Mouse (Mus musculus): Measurements from ENCODE around the gene Fam78a. TPM values are rescaled to one million over a fixed set of nuclear protein-coding genes. Genes with fewer than 3 reads are reported as not detected.
A peak's percentile ranks its signal among the peaks of the same experiment; 100 is the strongest.

Fam78a gene
- polyA plus RNA-seq, 1 experiment from 2014 or later = 0.92 TPM

DNA sequence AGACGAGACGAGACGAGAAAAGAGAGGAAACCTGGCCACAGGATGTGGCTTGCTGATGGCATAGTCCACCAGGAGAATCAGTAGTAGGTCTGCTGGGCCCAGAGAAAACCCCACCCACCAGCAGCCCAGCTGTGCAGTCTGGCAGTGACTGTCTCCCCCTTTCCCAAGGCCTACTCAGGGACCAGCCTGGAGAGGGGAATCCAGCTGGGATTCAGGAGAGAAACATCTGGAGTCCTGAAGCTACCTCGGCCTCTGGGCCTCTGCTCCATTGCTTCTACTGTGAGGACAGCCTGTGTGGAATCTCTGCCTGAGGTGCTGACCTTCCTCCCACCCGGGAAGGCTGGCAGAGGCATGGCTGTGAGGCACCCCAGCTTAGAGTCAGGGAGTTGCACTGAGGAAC lies 36.5 kb upstream of the Fam78a start:
- Histone ChIP-seq H3K27me3 (replicated peaks) (no peaks in the 10 kb centered on the region), H3K9ac (replicated peaks) (no peak overlapping the region), H3K36me3 (no peaks in the 10 kb centered on the region), H3K4me3 (replicated peaks) (no peak overlapping the region), H3K4me2 (no peak overlapping the region), H3K9me3 (replicated peaks) (no peaks in the 10 kb centered on the region), H3K4me1 (no peaks in the 10 kb centered on the region), H3K27ac (replicated peaks) (no peak overlapping the region)
- WGBS = 77% methylated on average over 5 of the region's 5 CpGs
- no peak for ATAC-seq (ENCODE audit: low FRiP score)

DNA sequence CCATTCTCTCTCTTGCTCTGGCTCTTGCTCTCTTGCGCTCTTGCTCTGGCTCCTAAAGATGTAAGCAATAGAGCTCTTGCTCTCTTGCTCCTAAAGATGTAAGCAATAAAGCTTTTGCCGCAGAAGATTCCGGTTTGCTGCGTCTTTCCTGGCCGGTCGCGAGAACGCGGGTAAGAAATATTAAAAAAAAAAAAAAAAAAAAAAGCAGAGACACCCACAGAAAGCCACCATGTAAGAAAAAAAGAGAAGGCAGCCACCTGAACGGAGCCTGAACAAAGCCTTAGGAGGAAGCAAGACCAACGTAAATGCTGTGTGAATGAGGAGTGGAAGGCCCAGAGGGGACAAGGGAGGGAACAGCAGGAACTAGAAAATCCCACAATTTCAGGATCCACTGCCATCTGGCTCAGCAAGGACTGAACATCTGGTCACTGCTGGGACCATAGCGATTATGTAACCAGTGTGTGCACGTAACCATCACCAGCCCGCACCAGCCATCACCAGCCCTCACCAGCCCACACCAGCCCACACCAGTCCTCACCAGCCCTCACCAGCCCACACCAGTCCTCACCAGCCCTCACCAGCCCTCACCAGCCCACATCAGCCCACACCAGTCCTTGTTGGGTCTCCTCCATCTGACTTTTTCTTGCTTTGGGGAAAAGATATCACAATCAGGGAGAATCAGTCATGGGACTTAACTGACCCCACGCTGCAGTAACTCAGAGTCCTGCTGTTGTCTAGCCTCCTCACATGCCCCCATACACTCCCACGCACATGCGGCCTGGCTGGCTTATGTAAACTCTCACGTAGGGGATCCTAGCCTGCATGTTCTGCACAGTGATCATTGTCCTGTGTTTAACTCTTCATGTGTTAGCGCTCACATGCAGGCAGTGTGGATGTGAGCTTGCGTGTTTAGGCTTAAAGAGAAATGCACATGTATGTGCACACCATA lies 35.4 kb upstream of the Fam78a start:
- Histone ChIP-seq H3K9ac (replicated peaks) (no peak overlapping the region), H3K4me1 (no peaks in the 10 kb centered on the region), H3K36me3 (no peaks in the 10 kb centered on the region), H3K9me3 (replicated peaks) (no peaks in the 10 kb centered on the region), H3K27ac (replicated peaks) (no peak overlapping the region), H3K4me2 (no peak overlapping the region), H3K27me3 (replicated peaks) (no peaks in the 10 kb centered on the region), H3K4me3 (replicated peaks) (no peak overlapping the region)
- ATAC-seq (ENCODE audit: low FRiP score) = no peak
- WGBS = 85% methylated on average over 20 of the region's 20 CpGs

DNA sequence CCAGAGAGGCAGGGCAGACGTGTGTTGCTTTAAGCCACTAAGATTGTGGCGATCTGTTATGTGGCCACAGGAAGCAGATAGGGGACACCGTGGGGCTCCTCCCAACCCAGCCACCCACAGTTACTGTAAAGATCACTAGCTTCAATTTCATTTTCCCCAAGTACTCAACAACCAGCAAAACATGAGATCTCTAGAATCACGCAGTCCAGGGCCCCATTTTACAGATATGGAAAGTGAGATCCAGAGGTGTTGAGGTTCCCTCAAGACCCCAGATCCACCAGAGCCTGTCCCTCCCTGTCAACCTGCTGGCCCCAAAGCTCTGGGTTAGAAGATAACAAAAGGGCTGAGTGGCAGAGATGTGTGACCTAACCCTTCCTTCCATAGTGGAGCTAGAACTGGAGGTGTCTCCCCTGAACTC lies 31.2 kb upstream of the Fam78a start:
- no peak overlapping the region for H3K9ac ChIP-seq (replicated peaks)
- H3K9me3 ChIP-seq (replicated peaks) = no peaks in the 10 kb centered on the region
- H3K27ac ChIP-seq (replicated peaks) = no peak overlapping the region
- no peaks in the 10 kb centered on the region for H3K27me3 ChIP-seq (replicated peaks)
- H3K4me1 ChIP-seq = no peaks in the 10 kb centered on the region
- no peak for ATAC-seq (ENCODE audit: low FRiP score)
- peaks cover 7% of the 10 kb centered on the region for H3K36me3 ChIP-seq
- no peak overlapping the region for H3K4me3 ChIP-seq (replicated peaks)
- no peak overlapping the region for H3K4me2 ChIP-seq
- 92% methylated on average over 4 of the region's 4 CpGs for WGBS

DNA sequence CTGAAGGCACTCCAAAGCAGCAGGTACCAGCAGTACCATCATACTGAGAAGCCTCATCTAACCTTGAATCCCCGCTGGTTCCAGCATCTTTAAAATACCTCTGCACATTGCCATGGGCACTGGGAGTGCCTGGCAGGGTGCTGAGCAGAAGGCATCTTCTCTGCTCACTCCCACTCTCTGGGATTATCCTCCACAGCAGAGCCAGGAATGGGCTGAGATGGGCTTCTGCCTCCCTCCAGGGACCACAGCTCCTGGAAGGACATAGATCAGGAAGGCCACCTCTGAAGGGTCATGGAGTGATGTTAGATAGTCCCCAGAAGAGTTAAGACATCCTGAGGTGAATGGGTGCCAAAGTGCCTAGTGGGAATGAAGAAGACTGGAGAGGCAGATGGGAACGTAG lies 27.9 kb upstream of the Fam78a start:
- Histone ChIP-seq H3K9me3 (replicated peaks) (no peaks in the 10 kb centered on the region), H3K27me3 (replicated peaks) (no peaks in the 10 kb centered on the region), H3K4me3 (replicated peaks) (no peak overlapping the region), H3K36me3 (peaks cover 31% of the 10 kb centered on the region), H3K4me2 (no peak overlapping the region), H3K4me1 (no peaks in the 10 kb centered on the region), H3K9ac (replicated peaks) (no peak overlapping the region), H3K27ac (replicated peaks) (no peak overlapping the region)
- 75% methylated on average over 2 of the region's 2 CpGs for WGBS
- no peak for ATAC-seq (ENCODE audit: low FRiP score)

DNA sequence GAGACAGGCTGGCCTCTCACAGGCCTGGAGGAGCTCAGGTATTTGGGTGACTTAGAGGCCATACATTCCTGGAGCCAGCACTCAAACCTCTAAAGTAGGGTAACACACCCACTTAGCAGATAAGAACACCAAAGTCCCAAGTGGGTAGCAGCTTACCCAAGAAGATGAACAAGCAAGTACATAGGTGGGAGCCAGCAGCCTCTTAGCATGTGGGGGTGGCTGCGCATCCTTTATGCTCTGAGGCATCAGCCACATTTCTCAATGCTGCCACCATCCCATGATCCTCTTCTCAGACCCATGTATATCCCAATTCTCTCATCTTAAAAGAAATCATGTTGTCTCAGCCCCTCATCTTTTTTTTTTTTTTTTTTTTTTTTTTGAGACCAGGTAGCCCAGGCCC lies 26.6 kb upstream of the Fam78a start:
- Histone ChIP-seq H3K4me2 (no peak overlapping the region), H3K9me3 (replicated peaks) (no peaks in the 10 kb centered on the region), H3K4me1 (no peaks in the 10 kb centered on the region), H3K36me3 (peaks cover 31% of the 10 kb centered on the region), H3K9ac (replicated peaks) (no peak overlapping the region), H3K27me3 (replicated peaks) (no peaks in the 10 kb centered on the region), H3K4me3 (replicated peaks) (no peak overlapping the region), H3K27ac (replicated peaks) (no peak overlapping the region)
- ATAC-seq (ENCODE audit: low FRiP score) = no peak
- 94% methylated on average over 1 of the region's 1 CpGs for WGBS

DNA sequence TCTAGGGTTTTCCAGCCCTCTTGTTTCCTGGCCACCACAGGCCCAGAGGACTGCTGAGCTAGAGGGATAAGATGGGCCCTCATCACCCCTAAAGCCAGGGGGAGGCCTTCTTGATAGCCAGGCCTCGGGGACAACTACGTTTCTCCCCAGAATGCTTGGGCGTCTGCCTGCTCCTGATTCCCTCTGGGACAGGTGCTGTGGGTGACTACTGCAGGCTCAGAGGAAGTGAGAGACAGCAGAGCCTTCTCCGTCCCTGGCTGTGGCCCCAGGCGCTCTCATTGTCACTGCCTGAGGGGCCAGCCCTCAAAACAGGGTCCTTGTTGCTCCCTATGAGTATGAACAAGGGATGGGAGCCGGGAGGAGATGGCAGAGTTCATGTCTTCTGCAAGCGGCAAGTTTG lies 21.3 kb upstream of the Fam78a start:
- no peak for ATAC-seq (ENCODE audit: low FRiP score)
- no peak overlapping the region for H3K4me2 ChIP-seq
- no peak overlapping the region for H3K4me3 ChIP-seq (replicated peaks)
- H3K27me3 ChIP-seq (replicated peaks) = no peaks in the 10 kb centered on the region
- peaks cover 24% of the 10 kb centered on the region for H3K36me3 ChIP-seq
- no peak overlapping the region for H3K9ac ChIP-seq (replicated peaks)
- peak overlapping the region; percentile 52; the same call in 1 of the 2 replicates for H3K27ac ChIP-seq (replicated peaks)
- peaks cover 14% of the 10 kb centered on the region for H3K4me1 ChIP-seq
- 90% methylated on average over 7 of the region's 7 CpGs for WGBS
- no peaks in the 10 kb centered on the region for H3K9me3 ChIP-seq (replicated peaks)

DNA sequence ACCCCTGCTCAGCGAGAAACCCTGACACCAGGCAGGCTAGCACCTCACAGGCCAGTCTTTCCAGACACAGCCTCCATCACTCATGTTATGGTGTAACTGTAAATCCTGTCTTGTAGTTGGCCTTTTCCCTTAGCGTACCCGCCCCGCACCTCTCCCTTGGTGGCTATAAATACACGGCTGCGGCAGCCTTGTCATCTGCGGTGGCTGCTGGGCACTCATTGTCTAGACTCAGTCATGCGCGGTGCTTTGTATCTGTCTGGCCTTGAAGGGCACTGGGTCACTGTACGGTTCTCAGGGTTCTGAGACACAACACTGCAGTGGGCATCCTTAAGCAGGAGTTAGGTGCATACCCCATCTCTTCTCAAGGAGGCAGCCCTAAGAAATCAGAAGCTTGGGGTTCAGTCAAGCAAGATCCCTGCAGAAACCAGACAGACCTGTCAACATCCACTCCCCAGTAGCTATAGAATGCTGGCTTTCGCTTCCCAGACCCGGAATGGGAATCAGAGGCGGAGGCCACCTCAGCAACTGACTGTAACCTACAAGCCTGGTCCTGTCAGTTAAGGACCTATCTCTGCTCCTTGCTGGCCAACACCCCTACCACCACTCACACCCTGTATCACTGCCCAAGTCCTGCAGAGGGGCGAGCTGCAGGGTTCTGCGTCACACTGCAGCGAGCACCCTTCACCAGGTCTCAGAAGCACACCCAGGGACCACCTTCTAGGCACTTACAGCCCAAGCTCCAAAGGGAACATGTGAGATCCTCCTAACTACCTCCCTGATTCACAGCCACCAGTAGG lies 20.7 kb upstream of the Fam78a start:
- WGBS = 43% methylated on average over 16 of the region's 16 CpGs
- H3K27ac ChIP-seq (replicated peaks) = peak overlapping the region; percentile 52
- H3K4me2 ChIP-seq = no peak overlapping the region
- peak; percentile 50 for ATAC-seq (ENCODE audit: low FRiP score)
- H3K27me3 ChIP-seq (replicated peaks) = no peaks in the 10 kb centered on the region
- H3K9ac ChIP-seq (replicated peaks) = no peak overlapping the region
- H3K36me3 ChIP-seq = peaks cover 22% of the 10 kb centered on the region
- H3K4me1 ChIP-seq = peaks cover 14% of the 10 kb centered on the region
- H3K4me3 ChIP-seq (replicated peaks) = no peak overlapping the region
- no peaks in the 10 kb centered on the region for H3K9me3 ChIP-seq (replicated peaks)

DNA sequence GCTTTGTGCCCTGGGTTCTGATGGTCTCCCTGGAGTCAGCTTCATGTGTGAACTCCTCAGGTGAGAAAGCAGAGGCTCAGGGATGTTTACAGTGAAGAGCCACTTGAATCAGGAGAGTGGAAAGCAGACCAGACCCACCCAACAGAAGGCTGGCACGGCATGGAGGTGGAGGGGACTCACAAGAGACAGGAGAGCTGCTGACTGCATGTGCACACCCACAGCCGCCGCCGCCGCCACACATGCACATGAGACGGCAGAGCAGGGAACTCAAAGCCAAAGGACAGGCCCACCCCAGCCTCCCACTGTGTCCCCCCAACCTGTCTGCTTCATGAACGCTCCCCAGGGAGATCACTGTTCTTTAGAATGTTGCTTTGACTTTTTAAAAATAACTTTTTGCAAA lies 19.5 kb upstream of the Fam78a start:
- no peak for ATAC-seq (ENCODE audit: low FRiP score)
- Histone ChIP-seq H3K9ac (replicated peaks) (no peak overlapping the region), H3K36me3 (peaks cover 22% of the 10 kb centered on the region), H3K9me3 (replicated peaks) (no peaks in the 10 kb centered on the region), H3K27me3 (replicated peaks) (no peaks in the 10 kb centered on the region), H3K4me1 (peaks cover 14% of the 10 kb centered on the region), H3K4me3 (replicated peaks) (no peak overlapping the region), H3K27ac (replicated peaks) (no peak overlapping the region), H3K4me2 (no peak overlapping the region)
- 80% methylated on average over 7 of the region's 7 CpGs for WGBS

DNA sequence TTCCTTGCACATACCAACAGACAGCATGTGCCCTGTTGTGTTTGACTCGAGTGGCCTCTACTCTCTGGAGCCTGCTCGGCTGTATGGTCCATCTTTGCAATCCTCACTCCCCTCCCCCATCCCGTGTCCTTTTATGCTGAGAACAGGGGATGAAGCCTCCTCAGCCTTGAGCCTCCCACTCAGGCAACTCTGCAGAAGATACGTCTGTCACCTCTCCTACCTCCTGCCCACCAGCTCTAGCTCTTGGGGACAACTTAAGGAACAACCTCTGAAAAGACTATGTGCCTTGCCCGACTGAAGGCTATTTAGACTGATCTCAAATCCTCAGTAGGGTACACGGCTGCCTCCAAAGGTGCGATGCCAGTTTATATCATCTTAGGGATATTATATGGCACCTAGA lies 18.9 kb upstream of the Fam78a start:
- ATAC-seq (ENCODE audit: low FRiP score) = no peak
- H3K4me1 ChIP-seq = peaks cover 14% of the 10 kb centered on the region
- no peak overlapping the region for H3K9ac ChIP-seq (replicated peaks)
- no peak overlapping the region for H3K4me2 ChIP-seq
- no peaks in the 10 kb centered on the region for H3K27me3 ChIP-seq (replicated peaks)
- no peak overlapping the region for H3K4me3 ChIP-seq (replicated peaks)
- 77% methylated on average over 7 of the region's 7 CpGs for WGBS
- no peaks in the 10 kb centered on the region for H3K9me3 ChIP-seq (replicated peaks)
- peaks cover 22% of the 10 kb centered on the region for H3K36me3 ChIP-seq
- H3K27ac ChIP-seq (replicated peaks) = no peak overlapping the region

DNA sequence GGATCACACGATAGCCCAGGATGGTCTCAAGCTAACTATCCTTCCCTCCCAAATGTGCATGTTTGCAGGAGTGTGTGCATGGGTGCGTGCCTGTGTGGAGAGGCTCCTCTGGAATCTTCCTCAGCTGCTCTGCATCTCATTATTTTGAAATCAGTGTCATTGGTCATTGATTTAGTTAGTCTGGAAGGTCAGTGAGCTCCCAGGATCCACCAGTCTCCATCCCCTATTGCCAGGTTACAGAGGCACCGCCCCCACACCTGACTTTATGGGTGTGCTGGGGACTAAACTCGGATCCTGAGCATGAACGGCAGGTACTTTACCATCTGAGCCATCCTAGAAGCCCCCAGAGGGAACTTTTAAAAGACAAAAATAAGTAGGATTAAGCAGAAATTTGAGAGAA lies 18.3 kb upstream of the Fam78a start:
- Histone ChIP-seq H3K27ac (replicated peaks) (no peak overlapping the region), H3K36me3 (peaks cover 15% of the 10 kb centered on the region), H3K4me3 (replicated peaks) (no peak overlapping the region), H3K9me3 (replicated peaks) (no peaks in the 10 kb centered on the region), H3K4me2 (no peak overlapping the region), H3K9ac (replicated peaks) (no peak overlapping the region), H3K27me3 (replicated peaks) (no peaks in the 10 kb centered on the region), H3K4me1 (peaks cover 14% of the 10 kb centered on the region)
- 56% methylated on average over 5 of the region's 5 CpGs for WGBS
- no peak for ATAC-seq (ENCODE audit: low FRiP score)

DNA sequence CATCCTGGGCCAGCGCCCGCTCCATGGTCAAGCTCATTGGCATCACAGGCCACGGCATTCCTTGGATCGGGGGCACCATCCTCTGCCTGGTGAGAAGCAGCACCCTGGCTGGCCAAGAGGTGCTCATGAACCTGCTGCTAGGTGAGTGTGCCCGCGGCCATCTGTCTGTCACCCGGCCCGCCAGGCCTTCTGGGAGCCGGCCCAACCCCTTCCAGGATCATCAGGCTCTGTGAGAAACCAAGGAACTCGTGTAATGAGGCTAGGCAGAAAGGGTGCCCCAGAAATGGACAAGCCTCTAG lies 11.4 kb upstream of the Fam78a start:
- Histone ChIP-seq H3K4me2 (peak overlapping the region; percentile 80), H3K4me3 (replicated peaks) (peak overlapping the region; percentile 54), H3K9me3 (replicated peaks) (no peaks in the 10 kb centered on the region), H3K27ac (replicated peaks) (peak overlapping the region; percentile 79), H3K9ac (replicated peaks) (peak overlapping the region; percentile 72), H3K27me3 (replicated peaks) (no peaks in the 10 kb centered on the region), H3K4me1 (peaks cover 25% of the 10 kb centered on the region), H3K36me3 (peaks cover 13% of the 10 kb centered on the region)
- ATAC-seq (ENCODE audit: low FRiP score) = no peak; the same call in 1 of the 2 replicates
- WGBS = 78% methylated on average over 10 of the region's 10 CpGs
